Mouse (Mus musculus): ENCODE data around the gene Ly6g5c. TPM values are rescaled to one million over a fixed set of nuclear protein-coding genes. Genes with fewer than 3 reads are reported as not detected.
"Not testable (repeated sequence)": the region's sequence is repeated elsewhere in the genome, so short reads cannot be mapped to it uniquely, and the experiment has no call there.

Gene Ly6g5c
- total RNA-seq, 2 experiments from 2014 or later = not detected

GRCm38 (mm10) chr17:35106522-35106921 lies 1.6 kb upstream of the Ly6g5c start:
- no peak for DNase-seq (ENCODE audit: low spot score in 2 of 2)

GRCm38 (mm10) chr17:35111774-35112173 lies 3.7 kb downstream of the Ly6g5c start:
- no peak for DNase-seq (ENCODE audit: low spot score in 2 of 2)

GRCm38 (mm10) chr17:35115046-35116019 lies 7.3 kb downstream of the Ly6g5c start, which contains the start of gene Ly6g5b:
Gene Ly6g5b (minus strand): TSS chr17:35115428.
- DNase-seq (ENCODE audit: low spot score in 2 of 2) = no peak

GRCm38 (mm10) chr17:35120745-35121142 lies 12.7 kb downstream of the Ly6g5c start:
- DNase-seq (ENCODE audit: low spot score in 2 of 2) = peak in 1 of 2 experiments; percentile 30

- peak; percentile 98 for DNase-seq (ENCODE audit: low spot score in 2 of 2)
Observed at GRCm38 (mm10) chr17:35121143-35121799, 13.2 kb downstream of the Ly6g5c start, which contains the start of gene Gpank1. Gene Gpank1 (plus strand): TSS chr17:35121455.

- peak; percentile 62 to 85 for DNase-seq (ENCODE audit: low spot score in 2 of 2)
Observed at GRCm38 (mm10) chr17:35121871-35122303, 13.8 kb downstream of the Ly6g5c start, which contains the start of gene Csnk2b. Gene Csnk2b (minus strand): TSS chr17:35122053.

GRCm38 (mm10) chr17:35123287-35123686 lies 15.2 kb downstream of the Ly6g5c start:
- not testable (repeated sequence) for DNase-seq (ENCODE audit: low spot score in 2 of 2)

- not testable (repeated sequence) for DNase-seq (ENCODE audit: low spot score in 2 of 2)
Observed at GRCm38 (mm10) chr17:35124261-35124896, 16.3 kb downstream of the Ly6g5c start.

- no peak for DNase-seq (ENCODE audit: low spot score in 2 of 2)
Observed at GRCm38 (mm10) chr17:35125081-35125480, 17.0 kb downstream of the Ly6g5c start.

GRCm38 (mm10) chr17:35125578-35125977 lies 17.5 kb downstream of the Ly6g5c start:
- DNase-seq (ENCODE audit: low spot score in 2 of 2) = no peak

GRCm38 (mm10) chr17:35126206-35126611 lies 18.1 kb downstream of the Ly6g5c start, which contains the start of gene D17H6S53E:
Gene D17H6S53E (plus strand): TSS chr17:35126373.
- peak; percentile 58 to 70 for DNase-seq (ENCODE audit: low spot score in 2 of 2)

- DNase-seq (ENCODE audit: low spot score in 2 of 2) = no peak
Observed at GRCm38 (mm10) chr17:35127017-35127416, 18.9 kb downstream of the Ly6g5c start.

GRCm38 (mm10) chr17:35128996-35129395 lies 20.9 kb downstream of the Ly6g5c start:
- no peak for DNase-seq (ENCODE audit: low spot score in 2 of 2)

- DNase-seq (ENCODE audit: low spot score in 2 of 2) = no peak
Observed at GRCm38 (mm10) chr17:35131038-35131437, 23.0 kb downstream of the Ly6g5c start.

GRCm38 (mm10) chr17:35131500-35132173 lies 23.6 kb downstream of the Ly6g5c start, which contains the start of gene Apom:
Gene Apom (minus strand): TSS chr17:35132050.
- no peak for DNase-seq (ENCODE audit: low spot score in 2 of 2)

- DNase-seq (ENCODE audit: low spot score in 2 of 2) = no peak
Observed at GRCm38 (mm10) chr17:35132174-35132560, 24.1 kb downstream of the Ly6g5c start.

- no peak for DNase-seq (ENCODE audit: low spot score in 2 of 2)
Observed at GRCm38 (mm10) chr17:35133517-35133916, 25.4 kb downstream of the Ly6g5c start.

GRCm38 (mm10) chr17:35134801-35135590 lies 26.9 kb downstream of the Ly6g5c start, which contains the start of gene Bag6:
Gene Bag6 (plus strand): TSS chr17:35135178.
- DNase-seq (ENCODE audit: low spot score in 2 of 2) = peak; percentile 92 to 96

- no peak for DNase-seq (ENCODE audit: low spot score in 2 of 2)
Observed at GRCm38 (mm10) chr17:35135591-35136320, 27.7 kb downstream of the Ly6g5c start.
